Mouse (Mus musculus) neural tube, embryonic 12.5 days (tissue): ENCODE data around the gene Il17ra. TPM values are rescaled to one million over a fixed set of nuclear protein-coding genes. Genes with fewer than 3 reads are reported as not detected.

Experiments used
- ATAC-seq: fragments of 200-750 bp; cut with Nextera tagmentation; 2 replicates; pipeline ENCODE4 v1.8.0; 2017; ENCODE audit warnings: low read depth, mild to moderate bottlenecking, moderate TSS enrichment, moderate library complexity; ENCODE audit not compliant: low FRiP score
- H3K27ac ChIP-seq: fragments of 300-500 bp; sonication (generic); 2 replicates; pipeline ENCODE4 v1.5.1; 2016
- H3K27me3 ChIP-seq: fragments of 300-500 bp; sonication (generic); replicated peaks from 2 replicates; pipeline ENCODE4 v1.6.1; 2016; ENCODE audit warnings: mild to moderate bottlenecking
- H3K36me3 ChIP-seq: fragments of 300-500 bp; sonication (generic); 2 replicates; pipeline ENCODE4 v1.6.1; 2016; ENCODE audit warnings: mild to moderate bottlenecking
- H3K4me1 ChIP-seq: fragments of 300-500 bp; sonication (generic); 2 replicates; pipeline ENCODE4 v1.6.1; 2016
- H3K4me2 ChIP-seq: fragments of 300-500 bp; sonication (generic); replicated peaks from 2 replicates; pipeline ENCODE4 v1.6.1; 2016; ENCODE audit warnings: mild to moderate bottlenecking
- H3K4me3 ChIP-seq: fragments of 300-500 bp; sonication (generic); 2 replicates; pipeline ENCODE4 v1.5.1; 2016
- H3K9ac ChIP-seq: fragments of 300-500 bp; sonication (generic); 2 replicates; pipeline ENCODE4 v1.6.1; 2016; ENCODE audit warnings: mild to moderate bottlenecking
- H3K9me3 ChIP-seq: fragments of 300-500 bp; sonication (generic); 2 replicates; pipeline ENCODE4 v1.6.1; 2016; ENCODE audit warnings: mild to moderate bottlenecking
- WGBS: fragments of 180-500 bp; shearing (Covaris S2); methylation state at CpG from one replicate; pipeline ENCODE4 v1.1.7; 2016; 5-methylcytosine and 5-hydroxymethylcytosine counted together
- polyA plus RNA-seq: library from polyadenylated mRNA; unstranded; fragments of >200 nt; fragmentation: Nextera tagmentation; extraction: Ambion mirVana; gene quantifications from 2 replicates; pipeline ENCODE4 v1.2.1, GENCODE M21; 2016

The Il17ra gene
- 10.4 and 12.8 TPM in 2 replicates for polyA plus RNA-seq

DNA sequence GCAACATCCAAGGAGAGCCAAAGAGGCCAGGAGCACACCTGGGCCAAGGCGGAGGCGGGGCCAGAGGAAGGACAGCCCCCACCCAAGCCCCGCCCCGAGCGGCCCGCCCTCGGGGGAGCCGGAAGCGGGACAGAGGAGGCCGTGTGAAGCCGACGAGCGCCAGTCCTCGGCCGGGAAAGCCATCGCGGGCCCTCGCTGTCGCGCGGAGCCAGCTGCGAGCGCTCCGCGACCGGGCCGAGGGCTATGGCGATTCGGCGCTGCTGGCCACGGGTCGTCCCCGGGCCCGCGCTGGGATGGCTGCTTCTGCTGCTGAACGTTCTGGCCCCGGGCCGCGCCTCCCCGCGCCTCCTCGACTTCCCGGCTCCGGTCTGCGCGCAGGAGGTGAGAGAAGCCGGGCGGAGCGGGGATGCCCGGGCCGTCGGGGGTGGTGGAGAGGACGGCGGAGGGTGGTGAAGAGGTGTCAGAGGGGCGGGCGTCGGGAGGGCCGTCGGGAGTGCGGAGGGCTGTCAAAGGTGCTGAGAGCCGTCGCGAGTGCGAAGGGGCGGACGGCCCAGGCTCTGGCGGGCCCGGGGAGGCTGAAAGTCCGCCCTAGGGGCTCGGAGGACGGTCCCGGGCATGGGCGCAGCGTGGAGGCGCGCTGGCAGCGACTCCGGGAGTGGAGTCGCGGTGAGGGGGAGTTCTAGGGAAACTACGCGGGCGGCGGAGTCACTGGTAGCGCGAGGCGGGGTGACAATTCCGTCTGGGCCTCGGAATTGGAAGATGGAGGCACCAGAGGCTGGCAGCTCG, at the start of gene Il17ra:
Gene Il17ra (plus strand): TSS at position 162 of the 786 bp plus-strand sequence.
- Histone ChIP-seq H3K4me1 (peaks cover 17% of the 10 kb centered on the region), H3K36me3 (no peaks in the 10 kb centered on the region), H3K4me3 (peak within 1 kb of the TSS; percentile 57), H3K4me2 (peak within 1 kb of the TSS; percentile 76), H3K27ac (no peak within 1 kb of the TSS), H3K9ac (peak within 1 kb of the TSS; percentile 68), H3K27me3 (peaks cover 43% of the 10 kb centered on the region), H3K9me3 (no peaks in the 10 kb centered on the region)
- under 1% methylated on average over 90 of the region's 90 CpGs for WGBS
- peak; percentile 80 for ATAC-seq

DNA sequence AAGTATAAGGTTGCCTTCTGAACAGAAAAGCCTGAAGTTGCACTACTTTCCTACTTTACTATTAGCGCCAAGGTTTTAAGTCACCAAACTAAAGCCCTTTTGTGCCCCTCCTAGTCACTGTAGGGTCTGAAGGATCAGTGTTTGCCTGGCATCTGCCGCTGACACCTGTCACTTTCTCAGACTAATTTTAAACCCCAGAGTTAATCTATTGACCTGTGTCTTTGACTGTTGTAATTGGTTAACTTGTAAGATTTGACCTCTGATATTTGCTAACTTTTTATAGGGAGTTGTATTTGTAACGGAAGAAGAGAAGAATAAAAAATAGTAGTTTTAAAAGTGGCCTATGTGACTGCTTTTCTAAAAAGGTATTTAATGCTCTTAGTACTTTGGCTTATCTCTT, 24.9 kb upstream of the Il17ra start:
- no peak overlapping the region for H3K9ac ChIP-seq
- H3K4me3 ChIP-seq = no peak overlapping the region
- no peak overlapping the region for H3K4me2 ChIP-seq
- H3K27ac ChIP-seq = no peak overlapping the region
- peaks cover 54% of the 10 kb centered on the region for H3K36me3 ChIP-seq
- H3K9me3 ChIP-seq = no peaks in the 10 kb centered on the region
- H3K4me1 ChIP-seq = no peaks in the 10 kb centered on the region
- 90% methylated on average over 3 of the region's 3 CpGs for WGBS
- no peak for ATAC-seq
- no peaks in the 10 kb centered on the region for H3K27me3 ChIP-seq

DNA sequence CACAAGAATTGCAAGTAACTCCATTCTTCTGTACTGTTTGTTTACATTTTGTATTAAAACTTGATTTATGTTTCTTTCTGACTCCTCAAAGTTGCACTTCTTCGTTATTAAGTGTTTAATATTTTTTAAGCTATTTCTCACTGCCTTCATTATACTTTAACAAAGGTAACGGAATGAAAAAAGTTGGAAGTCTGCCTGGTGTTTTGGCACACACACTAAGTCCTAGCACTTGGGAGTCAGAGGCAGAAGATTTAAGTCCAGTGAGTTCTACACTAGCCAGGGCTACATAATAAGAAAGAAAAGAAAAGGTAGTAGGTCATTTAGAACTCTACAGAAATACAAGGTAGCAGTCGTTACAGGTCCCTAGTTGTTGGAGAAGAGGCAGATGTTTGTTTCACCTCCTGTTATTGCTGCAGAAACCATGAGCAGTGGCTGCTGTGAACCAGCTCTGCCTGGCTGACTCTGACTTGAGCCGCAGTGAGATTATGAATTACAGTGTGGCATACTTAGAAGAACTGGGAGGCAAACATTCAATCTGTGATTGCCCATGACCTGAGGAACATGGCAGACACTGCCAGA, 20.8 kb upstream of the Il17ra start:
- H3K9ac ChIP-seq = no peak overlapping the region
- H3K27me3 ChIP-seq = no peaks in the 10 kb centered on the region
- 90% methylated on average over 4 of the region's 4 CpGs for WGBS
- H3K4me3 ChIP-seq = no peak overlapping the region
- H3K36me3 ChIP-seq = peaks cover 48% of the 10 kb centered on the region
- ATAC-seq = no peak
- H3K4me2 ChIP-seq = no peak overlapping the region
- no peaks in the 10 kb centered on the region for H3K4me1 ChIP-seq
- H3K27ac ChIP-seq = no peak overlapping the region
- H3K9me3 ChIP-seq = no peaks in the 10 kb centered on the region

DNA sequence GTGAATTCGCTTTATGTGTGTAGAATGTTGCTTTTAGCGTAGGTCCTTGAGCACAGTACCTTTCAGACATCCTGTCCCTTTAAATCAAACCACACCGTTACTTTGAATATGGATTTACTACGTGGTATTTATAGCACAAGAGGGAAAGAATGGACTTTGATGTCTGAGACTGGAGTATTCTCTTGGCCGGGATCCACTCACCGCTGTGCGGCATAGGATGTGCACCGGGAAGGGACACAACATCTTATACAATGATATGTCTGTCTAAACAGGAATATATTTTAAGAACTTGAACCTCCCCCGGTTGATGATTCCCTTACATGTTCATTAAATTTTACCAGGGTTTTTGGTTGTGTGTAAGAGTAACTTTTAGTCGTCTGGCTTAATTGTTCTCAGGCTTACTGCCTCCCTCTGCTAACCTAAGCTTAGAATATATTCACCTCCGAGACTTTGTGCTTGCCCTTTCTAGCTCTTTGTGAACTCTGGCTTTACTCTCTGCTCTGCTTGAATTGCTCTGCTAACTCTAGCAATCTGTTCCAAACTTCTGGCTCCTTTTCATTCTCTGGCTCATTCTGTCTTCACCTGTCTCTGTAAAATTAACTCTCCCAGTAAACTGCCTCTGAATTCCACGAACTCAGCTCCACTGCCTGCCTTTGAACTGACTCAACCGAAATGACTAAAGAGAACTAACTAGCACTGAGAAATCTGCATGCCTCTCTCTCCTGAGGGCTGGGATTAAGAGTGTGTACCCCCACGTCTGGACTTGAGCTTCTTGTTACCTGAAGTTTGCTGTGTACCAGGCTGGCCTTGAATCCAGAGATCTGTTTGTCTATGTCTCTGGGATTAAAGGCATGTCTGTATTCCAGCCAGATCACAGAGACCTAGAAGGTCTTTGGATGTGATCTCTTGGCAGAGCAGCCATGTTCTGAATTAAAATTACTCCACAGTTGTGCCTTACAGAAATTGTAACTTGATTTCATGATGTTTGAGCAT, 19.4 kb upstream of the Il17ra start:
- H3K27ac ChIP-seq = no peak overlapping the region
- no peak overlapping the region for H3K9ac ChIP-seq
- H3K4me1 ChIP-seq = no peaks in the 10 kb centered on the region
- H3K36me3 ChIP-seq = peaks cover 38% of the 10 kb centered on the region
- no peak for ATAC-seq
- no peaks in the 10 kb centered on the region for H3K9me3 ChIP-seq
- H3K27me3 ChIP-seq = no peaks in the 10 kb centered on the region
- H3K4me3 ChIP-seq = no peak overlapping the region
- H3K4me2 ChIP-seq = no peak overlapping the region
- WGBS = 85% methylated on average over 14 of the region's 14 CpGs

DNA sequence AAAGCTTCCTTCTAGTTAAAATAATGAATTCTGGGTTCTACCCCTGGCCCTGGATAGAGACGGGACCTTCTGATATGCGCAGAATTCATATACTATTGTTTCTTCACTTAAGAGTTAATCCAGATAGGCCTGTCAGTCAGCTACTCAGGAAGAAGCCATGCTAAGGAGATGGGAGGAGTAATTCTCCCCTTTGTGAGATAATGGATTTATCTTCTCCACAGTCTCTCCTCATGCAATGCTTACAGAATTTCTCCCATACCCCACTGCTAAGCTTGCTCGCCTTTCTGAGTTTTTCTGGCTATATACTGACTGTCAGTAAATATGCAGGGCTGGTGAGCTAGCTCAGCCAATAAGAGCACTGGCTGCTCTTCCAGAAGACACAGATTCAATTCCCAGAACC, 12.8 kb upstream of the Il17ra start:
- H3K4me1 ChIP-seq = no peaks in the 10 kb centered on the region
- no peaks in the 10 kb centered on the region for H3K27me3 ChIP-seq
- peaks cover 2% of the 10 kb centered on the region; the same call in 1 of the 2 replicates for H3K36me3 ChIP-seq
- H3K4me2 ChIP-seq = no peak overlapping the region
- no peak overlapping the region for H3K4me3 ChIP-seq
- 84% methylated on average over 3 of the region's 3 CpGs for WGBS
- no peak for ATAC-seq
- no peak overlapping the region for H3K9ac ChIP-seq
- H3K27ac ChIP-seq = no peak overlapping the region
- no peaks in the 10 kb centered on the region for H3K9me3 ChIP-seq

DNA sequence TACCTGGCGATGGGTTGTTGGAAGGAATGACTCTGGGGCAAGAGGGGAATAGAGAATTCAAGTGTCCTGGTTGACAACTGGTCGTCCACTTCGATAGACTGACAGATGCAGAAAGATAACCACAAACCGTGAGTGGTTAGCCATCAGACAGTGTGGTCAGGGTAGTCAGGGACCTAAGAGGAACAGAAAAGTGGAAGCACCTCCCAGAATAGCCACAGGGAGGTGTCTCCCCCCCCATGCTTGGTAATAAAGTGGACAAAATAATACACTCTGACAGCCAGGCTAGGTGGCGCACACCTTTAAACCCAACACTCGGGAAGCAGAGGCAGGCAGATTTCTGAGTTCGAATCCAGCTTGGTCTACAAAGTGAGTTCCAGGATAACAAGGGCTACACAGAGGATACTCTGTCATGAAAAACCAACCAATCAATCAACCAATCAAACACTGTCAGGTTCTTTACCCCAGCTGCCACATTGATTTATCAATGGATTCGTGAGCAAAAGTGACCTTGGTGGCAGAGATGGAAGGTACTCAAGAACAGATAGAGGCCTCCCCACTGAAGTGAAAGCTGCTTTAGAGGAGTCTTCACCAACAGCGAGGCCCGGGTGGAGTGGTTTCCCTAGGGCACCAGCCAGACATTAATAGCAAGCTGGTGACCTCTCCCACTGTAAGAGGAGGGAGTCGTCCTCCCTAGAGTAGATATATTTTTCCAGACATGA, 10.5 kb upstream of the Il17ra start:
- Histone ChIP-seq H3K4me1 (no peaks in the 10 kb centered on the region), H3K27ac (no peak overlapping the region), H3K36me3 (no peaks in the 10 kb centered on the region), H3K27me3 (no peaks in the 10 kb centered on the region), H3K4me2 (no peak overlapping the region), H3K9me3 (no peaks in the 10 kb centered on the region), H3K4me3 (no peak overlapping the region), H3K9ac (no peak overlapping the region)
- WGBS = 91% methylated on average over 11 of the region's 11 CpGs
- ATAC-seq = no peak

DNA sequence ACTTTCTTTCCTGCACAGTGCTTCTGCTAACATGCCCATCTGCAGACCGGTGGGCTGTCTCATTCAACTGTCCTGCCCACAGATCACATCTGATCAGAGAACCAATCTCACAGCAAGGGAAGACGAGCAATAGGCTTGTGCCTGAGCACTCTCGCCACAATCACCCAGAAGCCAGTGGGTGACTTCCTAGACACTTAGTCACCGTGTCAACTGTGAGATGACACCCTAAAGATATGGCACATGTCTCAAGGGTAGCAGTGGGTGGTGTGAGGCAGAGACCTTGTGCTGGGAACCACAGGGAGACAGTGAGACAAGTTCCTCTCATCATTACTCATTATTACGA, 10.0 kb upstream of the Il17ra start:
- no peaks in the 10 kb centered on the region for H3K4me1 ChIP-seq
- H3K9ac ChIP-seq = no peak overlapping the region
- H3K27ac ChIP-seq = no peak overlapping the region
- no peak overlapping the region for H3K4me3 ChIP-seq
- no peaks in the 10 kb centered on the region for H3K36me3 ChIP-seq
- no peaks in the 10 kb centered on the region for H3K27me3 ChIP-seq
- H3K9me3 ChIP-seq = no peaks in the 10 kb centered on the region
- WGBS = 87% methylated on average over 5 of the region's 5 CpGs
- no peak overlapping the region for H3K4me2 ChIP-seq
- ATAC-seq = no peak

DNA sequence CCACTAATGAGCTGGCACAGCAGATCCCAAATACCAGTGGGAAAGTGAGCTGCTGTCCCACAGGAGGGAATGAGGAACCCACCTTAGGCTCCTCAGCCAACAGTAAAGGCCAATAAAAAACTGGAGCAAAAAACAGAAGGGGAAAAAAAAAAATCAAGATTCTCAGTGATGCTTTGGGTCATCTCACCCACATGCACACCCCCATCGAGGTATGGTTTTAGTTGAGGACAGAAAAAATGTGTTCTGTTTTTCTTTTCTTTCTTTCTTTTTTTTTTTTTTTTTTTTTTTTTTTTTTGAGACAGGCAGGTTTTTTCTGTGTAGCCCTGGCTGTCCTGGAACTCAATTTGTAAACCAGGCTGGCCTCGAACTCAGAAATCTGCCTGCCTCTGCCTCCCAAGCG, 9.5 kb upstream of the Il17ra start:
- Histone ChIP-seq H3K4me3 (no peak overlapping the region), H3K4me1 (no peaks in the 10 kb centered on the region), H3K9ac (no peak overlapping the region), H3K9me3 (no peaks in the 10 kb centered on the region), H3K27ac (no peak overlapping the region), H3K27me3 (no peaks in the 10 kb centered on the region), H3K36me3 (no peaks in the 10 kb centered on the region), H3K4me2 (no peak overlapping the region)
- 95% methylated on average over 3 of the region's 3 CpGs for WGBS
- ATAC-seq = no peak

DNA sequence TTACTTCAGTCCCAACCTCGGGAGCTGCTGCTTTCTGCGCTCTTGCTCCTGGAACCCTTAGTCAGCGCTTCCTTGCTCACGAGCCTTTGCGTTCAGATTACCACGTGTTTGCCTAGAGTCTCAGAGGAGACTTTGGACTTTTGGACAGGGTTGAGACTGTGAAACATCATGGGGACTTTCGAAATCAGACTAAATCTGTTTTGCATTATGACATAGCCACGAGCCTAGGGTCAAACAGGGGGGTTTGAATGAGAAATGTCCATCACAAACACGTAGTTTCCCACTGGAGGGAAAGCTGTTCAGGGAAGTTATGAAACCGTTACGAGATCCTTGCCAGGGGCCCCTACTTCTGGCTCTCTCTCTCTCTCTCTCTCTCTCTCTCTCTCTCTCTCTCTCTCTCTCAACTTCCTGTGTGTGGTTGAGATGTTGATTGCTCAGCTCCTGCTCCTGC, 8.4 kb upstream of the Il17ra start:
- no peak for ATAC-seq
- 68% methylated on average over 11 of the region's 11 CpGs for WGBS
- H3K36me3 ChIP-seq = no peaks in the 10 kb centered on the region
- H3K27ac ChIP-seq = no peak overlapping the region
- H3K9ac ChIP-seq = no peak overlapping the region
- H3K4me3 ChIP-seq = no peak overlapping the region
- H3K27me3 ChIP-seq = no peaks in the 10 kb centered on the region
- H3K4me2 ChIP-seq = no peak overlapping the region
- H3K4me1 ChIP-seq = no peaks in the 10 kb centered on the region
- H3K9me3 ChIP-seq = no peaks in the 10 kb centered on the region

DNA sequence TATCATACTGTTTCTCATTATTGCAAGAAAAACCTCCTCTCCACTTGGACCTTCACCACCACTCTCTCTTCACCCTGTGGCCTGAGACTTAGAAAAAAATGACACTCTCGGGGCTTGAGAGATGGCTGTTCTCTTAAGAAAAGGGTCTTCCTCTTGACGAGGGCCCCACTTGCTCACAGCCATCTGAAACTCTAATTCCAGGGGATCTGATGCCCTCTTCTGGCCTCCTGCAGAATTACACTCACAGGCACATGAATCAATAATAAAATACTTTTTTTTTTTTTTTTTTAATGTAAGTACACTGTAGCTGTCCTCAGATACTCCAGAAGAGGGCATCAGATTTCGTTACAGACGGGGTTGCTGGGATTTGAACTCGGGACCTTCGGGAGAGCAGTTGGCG, 6.0 kb upstream of the Il17ra start:
- no peak overlapping the region for H3K4me3 ChIP-seq
- no peaks in the 10 kb centered on the region for H3K9me3 ChIP-seq
- no peaks in the 10 kb centered on the region for H3K4me1 ChIP-seq
- H3K9ac ChIP-seq = no peak overlapping the region
- WGBS = 72% methylated on average over 7 of the region's 7 CpGs
- H3K27ac ChIP-seq = no peak overlapping the region
- H3K27me3 ChIP-seq = peaks cover 10% of the 10 kb centered on the region
- H3K36me3 ChIP-seq = no peaks in the 10 kb centered on the region
- no peak overlapping the region for H3K4me2 ChIP-seq
- no peak for ATAC-seq

DNA sequence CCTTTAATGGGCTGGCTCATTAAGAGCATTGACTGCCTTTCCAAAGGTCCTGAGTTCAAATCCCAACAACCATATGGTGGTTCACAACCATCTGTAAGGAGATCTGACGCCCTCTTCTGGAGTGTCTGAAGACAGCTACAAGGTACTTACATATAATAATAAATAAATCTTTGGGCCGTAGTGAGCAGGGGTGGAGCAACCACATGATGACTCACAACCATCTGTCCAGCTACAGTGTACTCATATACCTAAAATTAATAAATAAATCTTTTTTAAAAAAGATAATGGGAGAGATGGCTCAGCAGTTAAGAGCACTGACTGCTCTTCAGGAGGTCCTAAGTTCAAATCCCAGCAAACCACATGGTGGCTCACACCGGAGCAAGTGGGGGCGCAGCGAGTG, 5.3 kb upstream of the Il17ra start:
- no peak overlapping the region for H3K4me2 ChIP-seq
- H3K9ac ChIP-seq = no peak overlapping the region
- H3K36me3 ChIP-seq = no peaks in the 10 kb centered on the region
- no peak for ATAC-seq
- peaks cover 16% of the 10 kb centered on the region for H3K27me3 ChIP-seq
- no peak overlapping the region for H3K4me3 ChIP-seq
- 94% methylated on average over 5 of the region's 5 CpGs for WGBS
- H3K4me1 ChIP-seq = no peaks in the 10 kb centered on the region
- H3K27ac ChIP-seq = no peak overlapping the region
- H3K9me3 ChIP-seq = no peaks in the 10 kb centered on the region

DNA sequence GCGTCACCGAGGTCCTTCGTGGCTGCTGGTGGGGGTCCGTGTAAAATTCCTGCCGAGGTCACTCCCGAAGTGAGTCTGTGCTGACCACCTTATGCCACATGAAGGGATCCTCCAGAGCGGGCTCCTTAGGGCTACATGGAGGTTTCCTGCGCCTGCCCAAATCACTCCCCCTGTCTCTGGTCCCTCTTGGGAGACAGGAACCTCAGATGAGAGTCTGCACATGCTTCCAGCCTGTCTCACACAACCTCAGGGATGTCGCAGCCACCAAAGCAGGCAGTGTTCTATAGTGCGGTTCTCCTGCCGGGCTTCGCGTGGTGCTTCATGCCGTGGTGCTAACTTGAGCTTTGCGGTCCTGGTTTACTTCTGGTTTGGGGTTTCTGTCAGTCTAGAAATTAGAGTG, 1.8 kb upstream of the Il17ra start:
- peaks cover 17% of the 10 kb centered on the region for H3K4me1 ChIP-seq
- WGBS = 68% methylated on average over 15 of the region's 15 CpGs
- H3K4me2 ChIP-seq = no peak overlapping the region
- no peak overlapping the region for H3K27ac ChIP-seq
- H3K9ac ChIP-seq = no peak overlapping the region
- no peaks in the 10 kb centered on the region for H3K9me3 ChIP-seq
- ATAC-seq = no peak
- H3K4me3 ChIP-seq = no peak overlapping the region
- peaks cover 43% of the 10 kb centered on the region for H3K27me3 ChIP-seq
- H3K36me3 ChIP-seq = no peaks in the 10 kb centered on the region
